Mouse (Mus musculus) liver, embryonic 13.5 days (tissue): ENCODE results near the gene Slc25a34. TPM values are rescaled to one million over a fixed set of nuclear protein-coding genes. Genes with fewer than 3 reads are reported as not detected.

Source experiments
- ATAC-seq: fragments of 200-750 bp; cut with Nextera tagmentation; 2 replicates; pipeline ENCODE4 v1.8.0; 2017; ENCODE audit warnings: low read depth, mild to moderate bottlenecking, moderate number of reproducible peaks, moderate library complexity
- DNase-seq: peaks from one replicate; pipeline ENCODE4 v3.0.0; 2022
- H3K27ac ChIP-seq: fragments of 300-500 bp; sonication (generic); 2 replicates; pipeline ENCODE4 v1.5.1; 2015; ENCODE audit warnings: moderate library complexity, mild to moderate bottlenecking, inconsistent platforms
- H3K27me3 ChIP-seq: fragments of 300-500 bp; sonication (generic); 2 replicates; pipeline ENCODE4 v1.6.1; 2015; ENCODE audit warnings: mild to moderate bottlenecking, inconsistent platforms
- H3K36me3 ChIP-seq: fragments of 300-500 bp; sonication (generic); 2 replicates; pipeline ENCODE4 v1.6.1; 2015; ENCODE audit warnings: mild to moderate bottlenecking, inconsistent platforms
- H3K4me1 ChIP-seq: fragments of 300-500 bp; sonication (generic); replicated peaks from 2 replicates; pipeline ENCODE4 v1.6.1; 2015; ENCODE audit warnings: inconsistent platforms
- H3K4me2 ChIP-seq: fragments of 300-500 bp; sonication (generic); 2 replicates; pipeline ENCODE4 v1.6.1; 2015; ENCODE audit warnings: inconsistent platforms, mild to moderate bottlenecking, moderate library complexity
- H3K4me3 ChIP-seq: fragments of 300-500 bp; sonication (generic); replicated peaks from 2 replicates; pipeline ENCODE4 v1.5.1; 2015; ENCODE audit warnings: mild to moderate bottlenecking, inconsistent platforms
- H3K9ac ChIP-seq: fragments of 300-500 bp; sonication (generic); 2 replicates; pipeline ENCODE4 v1.6.1; 2015; ENCODE audit warnings: mild to moderate bottlenecking, inconsistent platforms
- H3K9me3 ChIP-seq: fragments of 300-500 bp; sonication (generic); replicated peaks from 2 replicates; pipeline ENCODE4 v1.6.1; 2016; ENCODE audit warnings: inconsistent platforms
- WGBS: fragments of 180-500 bp; shearing (Covaris S2); methylation state at CpG from one replicate; pipeline ENCODE4 v1.1.7; 2015; ENCODE audit not compliant: insufficient replicate concordance; 5-methylcytosine and 5-hydroxymethylcytosine counted together
- polyA plus RNA-seq: library from polyadenylated mRNA; unstranded; fragments of >200 nt; fragmentation: Nextera tagmentation; extraction: Ambion mirVana; gene quantifications from 2 replicates; pipeline ENCODE4 v1.2.1, GENCODE M21; 2015

Slc25a34 gene
- polyA plus RNA-seq, 1 experiment from 2014 or later = 0.13 TPM

DNA sequence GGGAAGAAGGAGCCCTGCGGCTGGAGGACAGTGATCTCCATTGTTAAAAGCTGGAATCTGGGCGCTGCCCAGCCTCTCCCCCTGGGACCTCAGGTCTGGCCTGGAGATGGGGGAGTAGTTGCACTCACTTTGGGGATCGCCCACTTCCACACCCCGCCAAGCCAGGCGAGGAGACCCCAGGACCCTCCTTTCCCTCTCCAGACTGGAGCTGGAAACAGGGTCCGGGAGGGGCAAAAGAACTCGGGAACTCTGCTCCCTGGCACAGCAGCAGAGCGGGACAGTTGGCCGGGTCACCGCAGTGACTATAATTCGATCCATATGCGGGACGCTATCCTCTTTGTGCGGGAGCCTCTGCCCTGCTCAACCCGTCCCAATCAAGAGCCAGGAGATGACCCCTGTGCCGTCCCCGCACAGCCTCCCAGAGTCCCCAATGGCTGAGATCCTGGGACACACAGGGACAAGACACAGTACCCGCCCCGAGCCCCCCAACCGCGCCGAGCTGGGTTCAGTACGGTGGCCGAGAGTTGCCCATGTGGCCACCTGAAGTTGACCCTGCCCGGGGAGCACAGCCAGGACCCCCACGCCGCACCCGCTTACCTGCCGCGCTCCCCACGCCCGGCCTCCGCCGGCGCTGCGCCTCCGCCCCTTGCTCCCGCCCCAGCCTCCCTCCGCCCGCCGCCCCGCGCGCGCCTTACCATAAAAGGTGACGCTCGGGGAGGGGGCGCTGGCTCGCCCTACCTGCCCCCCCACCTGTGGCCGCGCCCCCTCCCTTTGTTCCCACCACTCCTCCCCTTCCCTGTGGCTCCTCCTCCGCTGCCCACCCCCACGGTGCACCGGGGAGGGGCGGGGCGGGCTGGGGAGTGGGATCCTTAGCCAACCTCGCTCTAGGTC is 24.1 kb downstream of the Slc25a34 start:
- Histone ChIP-seq H3K9me3 (no peaks in the 10 kb centered on the region), H3K9ac (peak overlapping the region; percentile 41), H3K36me3 (no peaks in the 10 kb centered on the region), H3K27ac (no peak overlapping the region), H3K4me3 (peak overlapping the region; percentile 49), H3K27me3 (peaks cover 64% of the 10 kb centered on the region), H3K4me1 (peaks cover 18% of the 10 kb centered on the region), H3K4me2 (peak overlapping the region; percentile 63)
- no peak for ATAC-seq
- 2% methylated on average over 54 of the region's 57 CpGs for WGBS
- DNase-seq = no peak

DNA sequence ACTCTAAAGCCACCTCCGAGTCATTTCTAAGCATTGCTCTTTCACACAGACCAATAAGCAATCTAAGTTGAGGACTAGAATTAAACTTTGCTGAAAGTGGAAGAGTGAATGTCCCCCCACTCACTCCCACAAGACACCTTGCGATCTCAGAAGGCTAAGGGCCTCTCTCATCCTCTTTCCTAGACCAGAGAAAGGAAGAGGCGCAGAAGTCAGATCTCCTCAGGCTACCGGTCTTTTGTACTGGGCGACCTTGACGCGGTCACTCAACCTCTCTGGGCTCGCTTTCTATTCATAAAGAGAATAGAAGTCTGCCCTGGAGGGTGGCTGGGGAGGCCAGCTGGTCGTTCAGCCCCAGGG is 24.7 kb downstream of the Slc25a34 start:
- Histone ChIP-seq H3K4me2 (peak overlapping the region; percentile 63), H3K9me3 (no peaks in the 10 kb centered on the region), H3K4me3 (peak overlapping the region; percentile 49), H3K9ac (0 out of 2 replicates have a peak overlapping the region, but pooled peaks have one; percentile 41), H3K4me1 (peaks cover 14% of the 10 kb centered on the region), H3K36me3 (no peaks in the 10 kb centered on the region), H3K27ac (no peak overlapping the region), H3K27me3 (peaks cover 64% of the 10 kb centered on the region)
- ATAC-seq (no peak), DNase-seq (no peak)
- 5% methylated on average over 9 of the region's 9 CpGs for WGBS

DNA sequence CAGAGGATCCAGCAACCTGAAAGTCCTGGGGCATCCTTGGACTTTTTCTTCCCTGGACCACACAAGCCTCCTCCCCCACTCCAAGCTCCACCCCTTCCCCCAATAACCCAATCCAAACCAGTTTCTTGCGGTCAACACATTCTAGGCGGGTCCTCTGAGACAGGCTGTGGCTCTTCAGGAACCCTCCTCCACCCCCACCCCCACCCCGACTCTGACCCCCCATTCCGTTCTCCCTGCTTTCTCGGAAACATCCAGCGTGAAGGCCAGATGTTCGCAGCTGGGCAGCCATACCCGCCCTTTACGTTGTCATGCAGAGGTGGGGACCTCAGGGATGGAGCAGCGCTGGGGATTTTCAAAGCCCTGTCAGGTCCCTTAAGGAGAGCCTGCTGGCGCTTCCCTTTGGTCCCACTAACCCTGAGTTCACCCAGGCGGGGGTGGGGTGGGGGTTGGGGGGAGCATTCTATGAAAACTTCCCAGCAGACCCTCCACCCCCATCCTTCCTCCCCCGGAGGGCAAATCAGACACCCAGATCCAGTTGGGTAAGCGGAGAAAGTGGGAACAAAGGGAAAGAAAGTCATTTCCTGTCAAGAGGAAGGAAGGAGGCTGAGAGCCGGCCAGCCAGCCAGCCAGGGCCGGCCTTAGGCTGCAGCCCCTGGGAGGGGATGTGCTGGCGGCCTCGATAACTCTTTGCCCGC is 25.3 kb downstream of the Slc25a34 start:
- no peak overlapping the region for H3K27ac ChIP-seq
- ATAC-seq (no peak), DNase-seq (no peak)
- peaks cover 64% of the 10 kb centered on the region for H3K27me3 ChIP-seq
- H3K4me2 ChIP-seq = peak overlapping the region; percentile 63
- 1% methylated on average over 19 of the region's 19 CpGs for WGBS
- H3K4me3 ChIP-seq = peak overlapping the region; percentile 49
- 0 out of 2 replicates have a peak overlapping the region, but pooled peaks have one; percentile 41 for H3K9ac ChIP-seq
- no peaks in the 10 kb centered on the region for H3K36me3 ChIP-seq
- H3K4me1 ChIP-seq = peaks cover 14% of the 10 kb centered on the region
- no peaks in the 10 kb centered on the region for H3K9me3 ChIP-seq

DNA sequence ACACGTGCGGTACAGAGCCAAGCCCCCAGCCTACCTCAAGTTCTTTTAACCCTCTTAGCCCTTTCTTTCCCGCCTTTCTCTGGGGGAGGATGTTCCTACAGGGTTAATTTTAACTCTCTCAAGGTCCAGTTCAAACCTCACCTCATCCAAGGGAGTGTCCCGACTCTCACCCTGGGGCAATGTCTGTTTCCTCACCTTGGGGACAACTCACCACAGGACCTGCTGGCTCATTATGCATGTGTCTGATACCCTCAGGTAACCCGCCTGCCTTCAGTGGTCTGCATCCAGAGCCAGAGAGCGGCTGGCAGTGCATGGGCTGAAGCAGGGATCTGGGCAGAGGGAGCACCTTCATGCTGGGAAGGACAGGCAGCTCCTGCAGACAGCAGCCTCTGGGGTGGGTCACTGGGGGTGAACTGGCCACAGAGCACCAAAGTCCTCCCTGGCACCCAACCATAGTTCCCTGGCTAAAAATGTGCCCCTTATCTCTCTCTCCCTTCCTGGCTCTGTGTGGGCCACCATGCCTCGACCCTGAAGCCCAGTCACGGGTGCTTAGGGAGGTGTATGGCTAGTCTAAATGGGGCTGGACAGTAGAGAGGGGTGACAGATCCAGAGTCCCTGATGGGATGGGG is 26.8 kb downstream of the Slc25a34 start:
- H3K4me1 ChIP-seq = peaks cover 14% of the 10 kb centered on the region

DNA sequence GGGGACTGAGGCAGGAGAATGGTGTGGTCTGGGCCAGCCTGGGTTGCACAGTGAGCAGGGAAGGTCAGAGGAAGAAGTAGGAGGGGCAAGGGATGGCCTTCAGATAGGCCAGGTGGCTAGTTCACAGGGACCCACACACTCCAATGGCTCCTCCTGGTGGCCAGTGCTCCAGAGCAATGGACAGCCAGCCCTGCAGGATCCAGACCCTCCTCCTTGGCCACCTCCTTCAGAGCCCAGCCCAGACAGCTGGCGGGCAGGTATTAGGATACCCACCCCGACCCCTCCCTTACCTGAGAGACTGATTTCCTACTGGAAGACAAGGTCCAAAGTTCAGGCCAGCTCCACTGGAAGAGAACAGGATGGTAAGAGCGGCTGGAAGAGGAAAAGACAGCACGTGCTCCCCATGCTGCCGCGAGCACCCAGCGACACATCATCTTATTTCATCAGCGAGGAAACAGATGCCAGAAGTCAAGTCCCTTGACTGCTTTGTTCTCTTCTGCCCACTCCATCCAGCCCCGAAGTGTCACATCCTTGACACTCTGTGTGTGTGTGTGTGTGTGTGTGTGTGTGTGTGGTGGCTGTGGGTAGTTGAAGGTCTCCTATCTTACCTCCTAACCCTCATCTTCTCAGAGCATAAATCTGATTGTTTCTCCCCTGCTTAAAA is 27.9 kb downstream of the Slc25a34 start:
- Histone ChIP-seq H3K9me3 (no peaks in the 10 kb centered on the region), H3K36me3 (no peaks in the 10 kb centered on the region), H3K4me1 (peaks cover 14% of the 10 kb centered on the region), H3K4me3 (no peak overlapping the region), H3K4me2 (no peak overlapping the region), H3K27me3 (peaks cover 50% of the 10 kb centered on the region), H3K9ac (no peak overlapping the region), H3K27ac (no peak overlapping the region)
- ATAC-seq (no peak), DNase-seq (no peak)
- 64% methylated on average over 9 of the region's 9 CpGs for WGBS

More for the DNA sequence above, 26.8 kb downstream of the Slc25a34 start:
- no peak overlapping the region for H3K4me3 ChIP-seq
- H3K9ac ChIP-seq = no peak overlapping the region
- H3K4me2 ChIP-seq = no peak overlapping the region
- 65% methylated on average over 8 of the region's 8 CpGs for WGBS
- DNase-seq (no peak), ATAC-seq (no peak)
- no peak overlapping the region for H3K27ac ChIP-seq
- no peaks in the 10 kb centered on the region for H3K9me3 ChIP-seq
- H3K36me3 ChIP-seq = no peaks in the 10 kb centered on the region
- peaks cover 61% of the 10 kb centered on the region for H3K27me3 ChIP-seq

DNA sequence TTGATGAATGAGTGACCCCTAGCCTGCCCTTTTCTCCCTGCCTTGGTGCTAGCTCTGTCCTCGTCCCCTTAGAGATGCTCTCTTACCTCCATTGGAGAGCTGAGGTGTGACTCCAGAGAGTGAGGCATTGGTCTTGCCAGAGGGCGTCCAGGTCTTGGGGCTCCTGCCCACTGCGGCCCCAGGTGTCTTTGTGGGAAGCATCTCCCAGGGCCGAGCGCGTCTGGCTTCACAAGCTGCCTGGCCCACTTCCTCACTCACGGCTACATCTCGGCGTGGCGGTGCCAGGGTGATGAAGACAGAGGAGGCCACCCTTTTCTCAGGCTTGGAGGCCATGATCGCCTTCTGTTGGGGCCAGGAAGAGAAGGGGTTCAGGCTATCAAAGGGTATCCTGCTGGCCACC is 28.5 kb downstream of the Slc25a34 start:
- Histone ChIP-seq H3K27ac (no peak overlapping the region), H3K4me2 (no peak overlapping the region), H3K4me1 (peaks cover 14% of the 10 kb centered on the region), H3K4me3 (no peak overlapping the region), H3K9me3 (no peaks in the 10 kb centered on the region), H3K36me3 (no peaks in the 10 kb centered on the region), H3K9ac (no peak overlapping the region), H3K27me3 (peaks cover 45% of the 10 kb centered on the region)
- ATAC-seq (no peak), DNase-seq (no peak)
- 74% methylated on average over 11 of the region's 11 CpGs for WGBS

DNA sequence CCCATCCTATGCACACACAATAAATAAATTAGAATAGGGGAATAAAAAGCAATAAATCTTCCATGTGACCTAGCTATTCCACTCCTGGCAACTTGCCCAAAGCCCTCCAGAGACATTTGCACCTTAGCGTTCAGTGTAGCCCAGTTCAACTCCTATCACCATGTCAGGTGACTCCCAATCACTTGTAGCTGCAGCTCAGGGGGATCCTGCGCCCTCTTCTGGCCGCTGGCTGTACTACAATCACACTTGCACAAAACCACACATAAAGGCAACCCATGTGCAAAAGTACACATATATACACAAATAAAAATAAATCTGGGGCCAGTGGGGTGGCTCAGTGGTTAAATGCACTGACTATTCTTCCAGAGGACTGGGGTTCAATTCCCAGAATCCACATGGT is 32.1 kb downstream of the Slc25a34 start:
- Histone ChIP-seq H3K9me3 (no peaks in the 10 kb centered on the region), H3K4me1 (no peaks in the 10 kb centered on the region), H3K4me3 (no peak overlapping the region), H3K9ac (no peak overlapping the region), H3K27ac (no peak overlapping the region), H3K4me2 (no peak overlapping the region), H3K36me3 (no peaks in the 10 kb centered on the region), H3K27me3 (peaks cover 9% of the 10 kb centered on the region; the same call in 1 of the 2 replicates)
- WGBS = 13% methylated on average over 3 of the region's 3 CpGs
- DNase-seq (peak; percentile 38), ATAC-seq (no peak)

DNA sequence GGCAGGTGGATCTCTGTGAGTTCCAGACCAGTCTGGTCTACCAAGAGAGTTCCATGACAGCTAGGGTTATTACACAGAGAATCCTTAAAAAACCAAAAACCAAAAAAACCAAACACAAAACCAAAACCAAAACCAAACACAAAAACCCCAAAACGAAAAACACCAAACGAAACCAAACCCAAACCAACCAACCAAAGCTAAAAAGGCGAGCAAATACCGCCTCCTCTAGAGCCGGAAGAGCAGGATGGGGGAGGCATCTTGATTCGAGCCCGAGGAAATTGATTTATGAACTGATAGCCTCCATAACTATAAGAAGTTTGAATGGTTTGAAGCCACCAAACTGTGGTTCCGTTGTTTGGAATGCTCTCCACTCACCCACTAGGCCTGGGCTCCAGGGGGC is 39.7 kb downstream of the Slc25a34 start:
- Histone ChIP-seq H3K4me3 (no peak overlapping the region), H3K9me3 (no peaks in the 10 kb centered on the region), H3K9ac (no peak overlapping the region), H3K27ac (no peak overlapping the region), H3K4me2 (no peak overlapping the region), H3K27me3 (no peaks in the 10 kb centered on the region), H3K4me1 (peaks cover 8% of the 10 kb centered on the region; the same call in 1 of the 2 replicates), H3K36me3 (no peaks in the 10 kb centered on the region)
- ATAC-seq (no peak), DNase-seq (no peak)
- 73% methylated on average over 8 of the region's 8 CpGs for WGBS

DNA sequence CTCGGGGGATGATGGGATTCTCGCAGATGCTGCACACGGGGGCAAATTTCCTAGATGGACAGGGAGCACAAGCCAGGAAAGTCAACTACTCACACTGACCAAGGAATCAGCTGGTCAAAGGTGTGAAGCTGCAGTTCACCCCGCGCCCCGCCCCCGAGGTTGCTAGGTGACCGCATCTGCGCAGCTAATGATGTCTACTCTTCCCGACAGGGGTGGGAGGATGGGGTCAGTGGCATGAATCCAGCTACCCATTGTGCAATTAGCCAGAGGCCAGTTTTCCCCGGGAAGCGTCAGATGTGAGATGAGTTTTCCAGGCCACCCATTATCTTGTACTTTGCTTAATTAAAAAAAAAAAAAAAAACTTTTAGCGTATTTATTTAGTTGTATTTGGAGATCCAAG is 42.6 kb downstream of the Slc25a34 start:
- Histone ChIP-seq H3K9me3 (peaks cover 3% of the 10 kb centered on the region; the same call in 1 of the 2 replicates), H3K4me3 (no peak overlapping the region), H3K9ac (no peak overlapping the region), H3K27ac (no peak overlapping the region), H3K27me3 (no peaks in the 10 kb centered on the region), H3K4me2 (no peak overlapping the region), H3K36me3 (no peaks in the 10 kb centered on the region), H3K4me1 (peaks cover 15% of the 10 kb centered on the region)
- DNase-seq = no peak
- ATAC-seq = no peak
- WGBS = 76% methylated on average over 13 of the region's 13 CpGs

DNA sequence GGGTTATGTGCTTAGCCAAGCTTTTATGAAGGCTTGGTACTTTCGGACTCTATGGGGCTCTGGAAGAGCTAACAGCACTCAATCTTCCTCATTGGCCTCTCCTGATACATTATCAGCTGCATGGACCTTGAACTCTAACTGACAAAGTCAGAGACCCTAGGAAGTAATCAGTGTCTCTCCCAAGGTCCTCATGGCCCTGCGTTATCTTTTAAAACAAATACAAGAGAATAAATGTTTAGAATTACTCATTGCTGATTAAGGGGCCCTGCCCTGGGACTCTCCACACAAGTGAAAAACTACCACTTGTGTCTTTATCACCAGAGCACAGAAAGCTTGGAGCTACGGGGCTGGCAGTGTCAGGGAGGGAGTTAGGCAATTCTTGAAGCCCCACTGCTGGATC is 44.8 kb downstream of the Slc25a34 start:
- H3K4me2 ChIP-seq = no peak overlapping the region
- 0 out of 2 replicates have a peak, but pooled peaks cover 3% of the 10 kb centered on the region for H3K27me3 ChIP-seq
- no peaks in the 10 kb centered on the region for H3K36me3 ChIP-seq
- no peak overlapping the region for H3K27ac ChIP-seq
- H3K4me1 ChIP-seq = peaks cover 19% of the 10 kb centered on the region
- ATAC-seq (peak; percentile 80), DNase-seq (peak; percentile 39)
- peaks cover 3% of the 10 kb centered on the region; the same call in 1 of the 2 replicates for H3K9me3 ChIP-seq
- H3K9ac ChIP-seq = no peak overlapping the region
- WGBS = 6% methylated on average over 3 of the region's 3 CpGs
- no peak overlapping the region for H3K4me3 ChIP-seq

DNA sequence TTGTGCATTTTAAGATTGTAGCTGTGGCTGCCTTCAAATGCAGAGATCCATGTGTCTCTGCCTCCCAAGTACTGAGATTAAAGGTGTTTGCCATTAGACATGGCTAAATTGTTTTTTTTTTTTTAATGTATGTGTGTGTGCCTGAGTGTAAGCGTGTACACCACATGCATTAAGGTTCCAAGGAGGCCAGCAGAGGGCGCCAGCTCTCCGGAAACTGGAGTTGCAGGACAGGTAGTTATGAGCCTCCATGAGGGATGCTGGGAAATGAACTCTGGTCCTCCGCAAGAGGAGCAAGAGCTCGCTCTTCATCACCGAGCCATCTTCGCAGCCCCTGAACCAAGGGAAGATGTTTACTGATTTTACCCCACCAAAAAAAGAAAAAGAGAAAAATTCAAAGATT is 46.7 kb downstream of the Slc25a34 start:
- H3K27ac ChIP-seq = no peak overlapping the region
- 74% methylated on average over 7 of the region's 7 CpGs for WGBS
- no peak for DNase-seq
- H3K9me3 ChIP-seq = peaks cover 3% of the 10 kb centered on the region; the same call in 1 of the 2 replicates
- no peak overlapping the region for H3K4me2 ChIP-seq
- H3K4me1 ChIP-seq = peaks cover 19% of the 10 kb centered on the region
- no peak overlapping the region for H3K9ac ChIP-seq
- H3K36me3 ChIP-seq = no peaks in the 10 kb centered on the region
- H3K27me3 ChIP-seq = 0 out of 2 replicates have a peak, but pooled peaks cover 13% of the 10 kb centered on the region
- H3K4me3 ChIP-seq = no peak overlapping the region
- ATAC-seq = no peak
